Mouse (Mus musculus) forebrain, embryonic 14.5 days (tissue): ENCODE results near the gene Stard13. TPM values are rescaled to one million over a fixed set of nuclear protein-coding genes. Genes with fewer than 3 reads are reported as not detected.

Experiments
- ATAC-seq: fragments of 200-750 bp; cut with Nextera tagmentation; 2 replicates; pipeline ENCODE4 v1.8.0; 2017; ENCODE audit warnings: mild to moderate bottlenecking, moderate library complexity
- DNase-seq: peaks from one replicate; pipeline ENCODE4 v3.0.0-alpha.2; 2015; ENCODE audit warnings: low spot score
- H3K27ac ChIP-seq: fragments of 300-500 bp; sonication (generic); 2 replicates; pipeline ENCODE4 v1.5.1; 2014; ENCODE audit warnings: low read depth, mild to moderate bottlenecking, control low read depth, low read length, moderate library complexity
- H3K27me3 ChIP-seq: fragments of 300-500 bp; sonication (generic); replicated peaks from 2 replicates; pipeline ENCODE4 v1.6.1; 2014; ENCODE audit warnings: low read length, control low read depth, mixed read lengths; ENCODE audit not compliant: control insufficient read depth, insufficient read depth
- H3K36me3 ChIP-seq: fragments of 300-500 bp; sonication (generic); 2 replicates; pipeline ENCODE4 v1.6.1; 2014; ENCODE audit warnings: low read length, control low read depth; ENCODE audit not compliant: control insufficient read depth, insufficient read depth
- H3K4me1 ChIP-seq: fragments of 300-500 bp; sonication (generic); 2 replicates; pipeline ENCODE4 v1.6.1; 2014; ENCODE audit warnings: antibody characterized with exemption, low read length, control low read depth; ENCODE audit not compliant: control insufficient read depth, insufficient read depth
- H3K4me2 ChIP-seq: fragments of 300-500 bp; sonication (generic); 2 replicates; pipeline ENCODE4 v1.6.1; 2014; ENCODE audit warnings: mild to moderate bottlenecking, control low read depth, low read length
- H3K4me3 ChIP-seq: fragments of 300-500 bp; sonication (generic); 2 replicates; pipeline ENCODE4 v1.5.1; 2014; ENCODE audit warnings: low read depth, low read length, control low read depth
- H3K9ac ChIP-seq: fragments of 300-500 bp; sonication (generic); 2 replicates; pipeline ENCODE4 v1.6.1; 2014; ENCODE audit warnings: mild to moderate bottlenecking, low read length, control low read depth, moderate library complexity
- H3K9me3 ChIP-seq: fragments of 300-500 bp; sonication (generic); replicated peaks from 2 replicates; pipeline ENCODE4 v1.6.1; 2016; ENCODE audit warnings: low read length, control low read depth, mixed read lengths; ENCODE audit not compliant: control insufficient read depth
- WGBS: fragments of 180-500 bp; shearing (Covaris S2); extraction: QIAGEN DNeasy Blood & Tissue Kit; methylation state at CpG from one replicate; pipeline ENCODE4 v1.1.7; 2014; 5-methylcytosine and 5-hydroxymethylcytosine counted together
- polyA plus RNA-seq: library from polyadenylated mRNA; unstranded; fragments of >200 nt; fragmentation: Nextera tagmentation; extraction: Ambion mirVana; gene quantifications from 2 replicates; pipeline ENCODE4 v1.2.1, GENCODE M21; 2014

The Stard13 gene
- polyA plus RNA-seq, 1 experiment from 2014 or later, result 2.0 TPM

GRCm38 (mm10) chr5:151004216-151004755 is 229.3 kb downstream of the Stard13 start:
- H3K27ac ChIP-seq, result no peak overlapping the region
- H3K9ac ChIP-seq, result no peak overlapping the region
- no peaks in the 10 kb centered on the region for H3K27me3 ChIP-seq
- H3K4me1 ChIP-seq, result no peaks in the 10 kb centered on the region
- 78% methylated on average over 1 of the region's 1 CpGs for WGBS
- H3K36me3 ChIP-seq, result no peaks in the 10 kb centered on the region
- DNase-seq (no peak), ATAC-seq (no peak)
- H3K9me3 ChIP-seq, result no peaks in the 10 kb centered on the region
- H3K4me2 ChIP-seq, result no peak overlapping the region
- no peak overlapping the region for H3K4me3 ChIP-seq

GRCm38 (mm10) chr5:151002051-151002450 is 231.6 kb downstream of the Stard13 start:
- Histone ChIP-seq H3K27me3 (no peaks in the 10 kb centered on the region), H3K27ac (no peak overlapping the region), H3K4me2 (no peak overlapping the region), H3K36me3 (no peaks in the 10 kb centered on the region), H3K4me1 (no peaks in the 10 kb centered on the region), H3K4me3 (no peak overlapping the region), H3K9me3 (no peaks in the 10 kb centered on the region), H3K9ac (no peak overlapping the region)
- ATAC-seq, result no peak
- no peak for DNase-seq
- 96% methylated on average over 4 of the region's 4 CpGs for WGBS

- WGBS, result 96% methylated on average over 7 of the region's 7 CpGs
- H3K4me2 ChIP-seq, result no peak overlapping the region
- ATAC-seq, result no peak
- H3K9ac ChIP-seq, result no peak overlapping the region
- H3K27me3 ChIP-seq, result no peaks in the 10 kb centered on the region
- no peaks in the 10 kb centered on the region for H3K36me3 ChIP-seq
- H3K4me3 ChIP-seq, result no peak overlapping the region
- no peaks in the 10 kb centered on the region for H3K4me1 ChIP-seq
- DNase-seq, result no peak
- no peak overlapping the region for H3K27ac ChIP-seq
- no peaks in the 10 kb centered on the region for H3K9me3 ChIP-seq
Observed at GRCm38 (mm10) chr5:151001111-151001510, 232.5 kb downstream of the Stard13 start.

GRCm38 (mm10) chr5:150996586-150996985 is 237.1 kb downstream of the Stard13 start:
- DNase-seq, result no peak
- Histone ChIP-seq H3K36me3 (no peaks in the 10 kb centered on the region), H3K9ac (no peak overlapping the region), H3K27ac (no peak overlapping the region), H3K4me2 (no peak overlapping the region), H3K9me3 (no peaks in the 10 kb centered on the region), H3K4me1 (no peaks in the 10 kb centered on the region), H3K4me3 (no peak overlapping the region), H3K27me3 (no peaks in the 10 kb centered on the region)
- WGBS, result 80% methylated on average over 2 of the region's 2 CpGs
- ATAC-seq, result no peak

- H3K27ac ChIP-seq, result no peak overlapping the region
- WGBS, result 95% methylated on average over 7 of the region's 7 CpGs
- DNase-seq, result no peak
- ATAC-seq, result no peak
- H3K9ac ChIP-seq, result no peak overlapping the region
- H3K4me1 ChIP-seq, result no peaks in the 10 kb centered on the region
- no peak overlapping the region for H3K4me2 ChIP-seq
- no peak overlapping the region for H3K4me3 ChIP-seq
- no peaks in the 10 kb centered on the region for H3K9me3 ChIP-seq
- H3K27me3 ChIP-seq, result no peaks in the 10 kb centered on the region
- H3K36me3 ChIP-seq, result no peaks in the 10 kb centered on the region
Observed at GRCm38 (mm10) chr5:150994096-150994495, 239.5 kb downstream of the Stard13 start.

Other genes starting within 250 kb of the Stard13 start
- not detected in 2 replicates for gene Gm42906, start 194.3 kb upstream of the Stard13 start, polyA plus RNA-seq